Mouse (Mus musculus): ENCODE data around the gene Depdc1b.

DNA sequence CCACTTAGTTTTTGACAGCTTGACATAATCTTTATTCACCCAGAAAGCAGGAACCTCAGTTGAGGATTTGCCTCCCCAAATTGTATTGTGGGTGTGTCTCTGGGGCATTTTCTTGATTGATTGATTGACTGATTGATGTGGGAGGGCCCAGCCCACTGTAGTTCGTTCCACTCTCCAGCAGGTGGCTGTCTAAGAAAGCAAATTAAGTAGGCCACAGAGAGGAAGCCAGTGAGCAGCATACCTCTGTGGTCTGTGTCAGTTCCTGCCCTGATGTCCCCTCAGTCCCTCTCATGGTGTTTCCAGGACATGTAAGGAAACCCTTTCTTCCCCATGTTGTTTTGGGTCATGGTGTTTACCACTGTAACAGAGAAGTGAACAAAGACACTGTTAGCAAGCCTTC, 74.4 kb downstream of the Depdc1b start:
- TF ChIP-seq TCF3 (IDR thresholded peaks at IDR 0.05; ENCODE audit: insufficient read length, low read depth) (no peak), POLR2A (IDR thresholded peaks at IDR 0.05; ENCODE audit: insufficient read length, low read depth) (no peak), E2F4 (IDR thresholded peaks at IDR 0.05; ENCODE audit: insufficient read depth) (no peak), MYOG (IDR thresholded peaks at IDR 0.05; ENCODE audit: control insufficient read depth in 1 of 3, insufficient read depth in 1 of 3, insufficient read length in 2 of 3, low read depth in 2 of 3) (no peak), MYOD1 (IDR thresholded peaks at IDR 0.05; ENCODE audit: control insufficient read depth in 1 of 3, insufficient read length in 2 of 3, low read depth in 2 of 3) (no peak), CEBPB (IDR thresholded peaks at IDR 0.05; ENCODE audit: insufficient read depth, poor library complexity, severe bottlenecking) (no peak), SRF (IDR thresholded peaks at IDR 0.05; ENCODE audit: control insufficient read depth, insufficient read length, low read depth) (no peak), MAX (IDR thresholded peaks at IDR 0.05; ENCODE audit: low read depth) (no peak), USF1 (IDR thresholded peaks at IDR 0.05; ENCODE audit: low read depth) (no peak)

All from myocyte (in vitro differentiated cells).